Mouse (Mus musculus): Measurements from ENCODE around the gene Ptger3. TPM values are rescaled to one million over a fixed set of nuclear protein-coding genes. Genes with fewer than 3 reads are reported as not detected.

Ptger3 gene
- polyA plus RNA-seq, 1 experiment, result 9.2 TPM

GRCm38 (mm10) chr3:157580299-157580698 lies 13.6 kb downstream of the Ptger3 start:
- TF ChIP-seq CTCF (IDR thresholded peaks at IDR 0.05; ENCODE audit: low read depth, low read length), result no peak
- no peak for TF ChIP-seq POLR2A (IDR thresholded peaks at IDR 0.05; ENCODE audit: borderline replicate concordance, low read depth, low read length)
- no peak overlapping the region for H3K27ac ChIP-seq (ENCODE audit: insufficient read depth, low read depth, low read length)
- H3K4me1 ChIP-seq (ENCODE audit: control insufficient read depth, insufficient read depth, low read length), result peaks cover 41% of the 10 kb centered on the region
- H3K4me3 ChIP-seq (ENCODE audit: insufficient read depth, low read length), result no peak overlapping the region

- no peak overlapping the region for H3K4me3 ChIP-seq (ENCODE audit: insufficient read depth, low read length)
- H3K4me1 ChIP-seq (ENCODE audit: control insufficient read depth, insufficient read depth, low read length), result peaks cover 28% of the 10 kb centered on the region
- no peak overlapping the region for H3K27ac ChIP-seq (ENCODE audit: insufficient read depth, low read depth, low read length)
- TF ChIP-seq CTCF (IDR thresholded peaks at IDR 0.05; ENCODE audit: low read depth, low read length) (no peak), POLR2A (IDR thresholded peaks at IDR 0.05; ENCODE audit: borderline replicate concordance, low read depth, low read length) (no peak)
These were observed 15.1 kb downstream of the Ptger3 start for GRCm38 (mm10) chr3:157581755-157582154.

GRCm38 (mm10) chr3:157582626-157583405 lies 16.1 kb downstream of the Ptger3 start:
- no peak for TF ChIP-seq CTCF (IDR thresholded peaks at IDR 0.05; ENCODE audit: low read depth, low read length)
- no peak for TF ChIP-seq POLR2A (IDR thresholded peaks at IDR 0.05; ENCODE audit: borderline replicate concordance, low read depth, low read length)
- Histone ChIP-seq H3K27ac (ENCODE audit: insufficient read depth, low read depth, low read length) (no peak overlapping the region), H3K4me3 (ENCODE audit: insufficient read depth, low read length) (no peak overlapping the region), H3K4me1 (ENCODE audit: control insufficient read depth, insufficient read depth, low read length) (peaks cover 19% of the 10 kb centered on the region)

- H3K27ac ChIP-seq (ENCODE audit: insufficient read depth, low read depth, low read length), result no peak overlapping the region
These were observed 31.2 kb downstream of the Ptger3 start for GRCm38 (mm10) chr3:157597837-157598379.

GRCm38 (mm10) chr3:157604684-157605410 lies 38.2 kb downstream of the Ptger3 start:
- TF ChIP-seq POLR2A (IDR thresholded peaks at IDR 0.05; ENCODE audit: borderline replicate concordance, low read depth, low read length) (no peak), CTCF (IDR thresholded peaks at IDR 0.05; ENCODE audit: low read depth, low read length) (no peak)
- no peak overlapping the region for H3K4me3 ChIP-seq (ENCODE audit: insufficient read depth, low read length)
- H3K4me1 ChIP-seq (ENCODE audit: control insufficient read depth, insufficient read depth, low read length), result no peaks in the 10 kb centered on the region
- no peak overlapping the region for H3K27ac ChIP-seq (ENCODE audit: insufficient read depth, low read depth, low read length)

More at GRCm38 (mm10) chr3:157597837-157598379, 31.2 kb downstream of the Ptger3 start:
- H3K4me3 ChIP-seq (ENCODE audit: insufficient read depth, low read length), result no peak overlapping the region
- no peak for TF ChIP-seq CTCF (IDR thresholded peaks at IDR 0.05; ENCODE audit: low read depth, low read length)
- TF ChIP-seq POLR2A (IDR thresholded peaks at IDR 0.05; ENCODE audit: borderline replicate concordance, low read depth, low read length), result no peak
- H3K4me1 ChIP-seq (ENCODE audit: control insufficient read depth, insufficient read depth, low read length), result no peaks in the 10 kb centered on the region

GRCm38 (mm10) chr3:157605411-157605740 lies 38.7 kb downstream of the Ptger3 start:
- no peak for TF ChIP-seq CTCF (IDR thresholded peaks at IDR 0.05; ENCODE audit: low read depth, low read length)
- no peak for TF ChIP-seq POLR2A (IDR thresholded peaks at IDR 0.05; ENCODE audit: borderline replicate concordance, low read depth, low read length)
- Histone ChIP-seq H3K4me3 (ENCODE audit: insufficient read depth, low read length) (no peak overlapping the region), H3K4me1 (ENCODE audit: control insufficient read depth, insufficient read depth, low read length) (no peaks in the 10 kb centered on the region), H3K27ac (ENCODE audit: insufficient read depth, low read depth, low read length) (no peak overlapping the region)

- Histone ChIP-seq H3K4me1 (ENCODE audit: control insufficient read depth, insufficient read depth, low read length) (peaks cover 23% of the 10 kb centered on the region), H3K27ac (ENCODE audit: insufficient read depth, low read depth, low read length) (0 out of 2 replicates have a peak overlapping the region, but pooled peaks have one; percentile 15), H3K4me3 (ENCODE audit: insufficient read depth, low read length) (no peak overlapping the region)
- no peak for TF ChIP-seq CTCF (IDR thresholded peaks at IDR 0.05; ENCODE audit: low read depth, low read length)
- TF ChIP-seq POLR2A (IDR thresholded peaks at IDR 0.05; ENCODE audit: borderline replicate concordance, low read depth, low read length), result no peak
These were observed 46.9 kb downstream of the Ptger3 start for GRCm38 (mm10) chr3:157613542-157613941.

GRCm38 (mm10) chr3:157616949-157617348 lies 50.3 kb downstream of the Ptger3 start:
- H3K27ac ChIP-seq (ENCODE audit: insufficient read depth, low read depth, low read length), result peak overlapping the region; percentile 18; the same call in 1 of the 2 replicates
- TF ChIP-seq POLR2A (IDR thresholded peaks at IDR 0.05; ENCODE audit: borderline replicate concordance, low read depth, low read length) (no peak), CTCF (IDR thresholded peaks at IDR 0.05; ENCODE audit: low read depth, low read length) (no peak)
- H3K4me1 ChIP-seq (ENCODE audit: control insufficient read depth, insufficient read depth, low read length), result peaks cover 25% of the 10 kb centered on the region
- H3K4me3 ChIP-seq (ENCODE audit: insufficient read depth, low read length), result no peak overlapping the region

- H3K4me3 ChIP-seq (ENCODE audit: insufficient read depth, low read length), result no peak overlapping the region
- peaks cover 22% of the 10 kb centered on the region for H3K4me1 ChIP-seq (ENCODE audit: control insufficient read depth, insufficient read depth, low read length)
- TF ChIP-seq POLR2A (IDR thresholded peaks at IDR 0.05; ENCODE audit: borderline replicate concordance, low read depth, low read length) (no peak), CTCF (IDR thresholded peaks at IDR 0.05; ENCODE audit: low read depth, low read length) (no peak)
- no peak overlapping the region for H3K27ac ChIP-seq (ENCODE audit: insufficient read depth, low read depth, low read length)
These were observed 60.7 kb downstream of the Ptger3 start for GRCm38 (mm10) chr3:157627407-157627806.

GRCm38 (mm10) chr3:157630671-157631070 lies 64.0 kb downstream of the Ptger3 start:
- H3K4me1 ChIP-seq (ENCODE audit: control insufficient read depth, insufficient read depth, low read length), result peaks cover 33% of the 10 kb centered on the region
- no peak for TF ChIP-seq CTCF (IDR thresholded peaks at IDR 0.05; ENCODE audit: low read depth, low read length)
- TF ChIP-seq POLR2A (IDR thresholded peaks at IDR 0.05; ENCODE audit: borderline replicate concordance, low read depth, low read length), result no peak
- no peak overlapping the region for H3K4me3 ChIP-seq (ENCODE audit: insufficient read depth, low read length)
- no peak overlapping the region for H3K27ac ChIP-seq (ENCODE audit: insufficient read depth, low read depth, low read length)
